Mouse (Mus musculus): Measurements from ENCODE around the gene Babam2.

Babam2 gene

DNA sequence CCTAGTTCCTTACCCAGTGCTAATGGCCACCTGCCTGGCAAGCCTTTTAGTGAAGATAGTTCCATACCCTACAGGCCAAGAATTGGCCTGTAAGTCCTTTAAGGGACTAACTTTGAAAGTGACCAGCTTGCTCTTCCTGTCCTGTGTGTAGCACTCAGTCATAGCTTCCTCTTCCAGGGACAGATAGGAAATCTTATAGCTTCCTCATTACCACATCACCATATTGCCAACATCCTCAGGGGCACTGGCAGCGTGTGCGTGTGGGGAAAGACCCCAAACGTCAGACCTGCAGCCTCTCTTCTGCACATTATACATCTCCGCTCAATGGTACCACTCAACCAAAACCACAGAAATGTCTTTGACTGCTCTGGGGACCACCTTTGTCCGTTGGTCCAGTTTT is 424.9 kb downstream of the Babam2 start:
- DNase-seq (ENCODE audit: low spot score in 2 of 2): no peak

DNA sequence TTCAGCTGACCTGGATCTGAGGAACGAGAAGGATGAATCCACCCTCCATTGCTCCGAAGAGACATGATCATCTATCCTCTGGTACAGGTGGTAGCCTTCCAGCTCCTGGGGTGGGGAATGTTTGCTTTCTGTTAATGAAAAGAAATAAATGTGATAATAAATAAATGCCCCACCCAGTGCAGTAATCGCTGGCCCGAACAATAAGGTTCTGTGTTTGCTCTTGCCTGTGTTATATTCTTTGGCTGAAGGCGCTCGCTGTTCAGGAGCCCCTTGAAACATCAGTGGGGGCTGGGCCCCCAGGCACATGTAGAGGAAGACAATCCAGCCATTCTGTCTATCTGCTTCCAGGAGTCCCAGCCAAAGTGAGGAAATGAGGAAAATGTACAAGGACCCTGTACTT is 427.5 kb downstream of the Babam2 start:
- DNase-seq (ENCODE audit: low spot score in 2 of 2): no peak

DNA sequence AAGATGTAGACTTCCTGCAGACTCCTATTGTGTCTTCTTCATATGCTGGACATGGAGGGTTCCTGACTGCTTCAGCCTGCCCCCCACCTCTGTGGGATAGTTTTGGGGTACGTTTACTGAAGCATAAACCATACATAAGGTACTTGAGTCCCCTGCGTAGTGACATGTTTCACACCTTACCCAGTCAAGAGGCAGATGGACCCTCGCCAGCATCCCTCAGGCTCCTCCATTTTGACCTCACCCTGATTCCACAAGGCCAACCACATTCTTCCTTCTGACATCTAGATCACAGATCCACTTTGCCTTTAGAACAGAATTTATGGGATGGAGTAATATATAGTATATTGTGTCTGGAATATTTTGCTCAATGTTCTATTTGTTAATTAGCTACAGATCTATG is 429.7 kb downstream of the Babam2 start:
- no peak for DNase-seq (ENCODE audit: low spot score in 2 of 2)

DNA sequence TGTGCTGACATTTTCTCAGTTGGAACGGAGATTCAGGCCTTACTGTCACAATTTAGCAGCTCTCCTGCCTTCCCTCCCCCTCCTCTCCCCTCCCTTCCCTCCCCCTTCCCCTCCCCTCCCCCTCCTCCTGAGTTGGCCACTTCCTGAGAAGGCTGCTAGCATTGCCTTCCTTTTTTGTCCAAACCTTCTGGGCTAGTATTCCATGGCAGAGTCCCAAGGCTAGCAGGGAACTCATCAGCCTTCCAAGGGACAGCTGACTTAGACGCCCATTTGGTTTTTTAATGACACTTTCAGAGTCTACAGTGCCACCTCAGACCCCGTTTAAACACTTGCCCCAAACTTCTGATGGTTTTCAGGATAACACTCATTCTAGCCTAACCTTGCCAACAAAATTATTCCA is 430.4 kb downstream of the Babam2 start:
- DNase-seq (ENCODE audit: low spot score in 2 of 2): no peak

DNA sequence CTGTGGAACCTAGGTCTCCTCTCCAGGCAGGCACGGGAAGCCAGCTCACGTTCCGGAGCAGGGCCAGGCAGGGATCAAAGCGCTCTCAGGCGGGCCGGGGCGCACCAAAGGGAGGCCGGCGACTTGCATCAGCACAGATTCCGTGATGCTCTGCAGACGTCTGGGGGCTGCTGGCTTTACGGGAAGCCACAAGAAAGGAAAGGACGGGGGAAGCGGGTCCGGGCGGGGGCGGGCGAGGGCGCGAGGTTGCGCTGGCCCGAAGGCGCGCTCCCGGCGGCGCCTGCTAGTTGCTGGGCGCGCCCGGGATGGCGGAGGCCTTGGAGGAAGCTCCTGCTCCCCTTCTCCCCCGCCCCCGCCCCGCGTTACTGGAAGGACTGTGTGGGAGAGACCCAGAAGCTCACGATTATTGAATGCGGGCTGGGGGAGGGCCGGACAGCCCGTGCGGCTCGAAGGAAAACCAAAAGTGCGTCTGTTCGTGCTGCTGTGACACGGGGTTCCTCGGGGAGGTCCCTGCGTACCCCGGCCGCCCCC is 435.6 kb downstream of the Babam2 start:
- DNase-seq (ENCODE audit: low spot score in 2 of 2): peak; percentile 46 to 51

DNA sequence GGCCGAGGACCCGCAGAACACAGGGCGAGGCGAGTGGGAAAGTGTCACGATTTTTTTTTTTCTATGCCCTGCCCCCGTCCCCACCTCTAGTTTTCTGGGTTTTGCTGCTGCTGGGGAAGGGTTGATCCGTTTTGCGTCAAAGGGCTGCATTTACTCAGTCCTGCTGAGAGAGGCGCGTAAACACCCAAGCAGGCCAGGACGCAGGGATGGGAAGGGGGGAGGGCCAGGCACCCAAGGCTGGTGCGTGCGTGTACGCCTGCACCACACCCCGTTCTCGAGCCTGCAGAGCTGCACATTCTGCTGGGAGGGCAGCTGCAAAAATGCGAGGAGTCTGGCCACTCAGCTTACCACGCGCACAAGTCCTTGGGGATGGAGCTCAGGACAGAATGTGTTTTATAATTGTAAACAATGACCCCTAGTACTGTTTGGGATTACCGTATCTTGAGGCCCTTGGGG is 436.1 kb downstream of the Babam2 start:
- peak; percentile 63 to 78 for DNase-seq (ENCODE audit: low spot score in 2 of 2)

DNA sequence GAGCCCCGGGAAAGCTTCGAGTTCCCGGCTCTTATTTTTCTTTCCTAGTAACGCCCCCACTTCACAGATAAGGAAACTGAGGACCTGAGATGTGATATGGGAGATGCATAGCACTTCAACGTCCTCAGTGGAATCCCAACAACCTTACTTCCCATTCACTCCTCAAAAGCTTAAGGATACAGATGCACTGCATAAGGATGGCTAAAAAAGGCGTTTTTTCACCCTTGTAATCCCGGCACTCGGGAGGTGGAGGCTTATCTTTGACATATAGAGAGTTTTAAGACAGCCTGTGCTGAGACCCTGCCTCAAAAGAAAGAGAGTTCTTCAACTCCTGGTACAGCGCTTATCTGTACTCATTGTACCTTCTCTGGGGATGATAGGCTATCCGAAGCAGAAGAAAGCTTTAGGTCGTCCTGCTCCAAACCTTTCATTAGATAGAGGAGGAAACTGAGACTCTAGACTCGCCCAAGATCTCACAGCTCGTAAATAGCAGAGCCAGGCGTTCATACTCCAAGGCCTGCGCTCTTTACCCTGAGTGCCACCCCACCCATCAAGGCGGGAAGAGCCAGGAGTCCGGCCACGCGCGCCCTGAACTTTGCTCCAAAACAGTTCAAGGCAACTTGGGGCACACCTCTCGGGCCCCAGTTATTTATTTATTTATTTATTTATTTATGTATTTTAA is 436.7 kb downstream of the Babam2 start:
- DNase-seq (ENCODE audit: low spot score in 2 of 2): peak in 1 of 2 experiments; percentile 34
